Mouse (Mus musculus): ENCODE data around the gene Gm10681. TPM values are rescaled to one million over a fixed set of nuclear protein-coding genes. Genes with fewer than 3 reads are reported as not detected.
A peak's percentile ranks its signal among the peaks of the same experiment; 100 is the strongest.
"Not testable (repeated sequence)": the region's sequence is repeated elsewhere in the genome, so short reads cannot be mapped to it uniquely, and the experiment has no call there.

Gene Gm10681
- not detected for total RNA-seq (2021)
- long read RNA-seq: 0 reads

- no peak for DNase-seq (ENCODE audit: low spot score in 2 of 2)
These were observed at the start of gene Gm10681 for GRCm38 (mm10) chr3:98588707-98589106. Gm10681 (minus strand) TSS chr3:98588807.

- DNase-seq (ENCODE audit: low spot score in 2 of 2): no peak
These were observed 46.5 kb upstream of the Gm10681 start for GRCm38 (mm10) chr3:98635145-98635544.

GRCm38 (mm10) chr3:98630152-98630551 is 41.5 kb upstream of the Gm10681 start, which contains the start of gene Hsd3b5:
Hsd3b5 (minus strand) TSS chr3:98630252.
- no peak for DNase-seq (ENCODE audit: low spot score in 2 of 2)

GRCm38 (mm10) chr3:98629633-98630032 is 41.0 kb upstream of the Gm10681 start:
- DNase-seq (ENCODE audit: low spot score in 2 of 2): no peak

GRCm38 (mm10) chr3:98616786-98617185 is 28.2 kb upstream of the Gm10681 start:
- not testable (repeated sequence) for DNase-seq (ENCODE audit: low spot score in 2 of 2)

- not testable (repeated sequence) for DNase-seq (ENCODE audit: low spot score in 2 of 2)
These were observed 27.6 kb upstream of the Gm10681 start for GRCm38 (mm10) chr3:98616244-98616643.

- DNase-seq (ENCODE audit: low spot score in 2 of 2): not testable (repeated sequence)
These were observed 25.9 kb upstream of the Gm10681 start for GRCm38 (mm10) chr3:98614406-98614927.

GRCm38 (mm10) chr3:98613963-98614362 is 25.4 kb upstream of the Gm10681 start:
- no peak for DNase-seq (ENCODE audit: low spot score in 2 of 2)

- not testable (repeated sequence) for DNase-seq (ENCODE audit: low spot score in 2 of 2)
These were observed 24.9 kb upstream of the Gm10681 start for GRCm38 (mm10) chr3:98613540-98613939.

- DNase-seq (ENCODE audit: low spot score in 2 of 2): no peak
These were observed 886 bp downstream of the Gm10681 start for GRCm38 (mm10) chr3:98587721-98588120.

- DNase-seq (ENCODE audit: low spot score in 2 of 2): not testable (repeated sequence)
These were observed 6.0 kb downstream of the Gm10681 start for GRCm38 (mm10) chr3:98582622-98583021.

GRCm38 (mm10) chr3:98582202-98582601 is 6.4 kb downstream of the Gm10681 start:
- DNase-seq (ENCODE audit: low spot score in 2 of 2): not testable (repeated sequence)

- peak; percentile 67 to 68 for DNase-seq (ENCODE audit: low spot score in 2 of 2)
These were observed 7.6 kb downstream of the Gm10681 start for GRCm38 (mm10) chr3:98581024-98581423.

- DNase-seq (ENCODE audit: low spot score in 2 of 2): not testable (repeated sequence)
These were observed 20.9 kb downstream of the Gm10681 start for GRCm38 (mm10) chr3:98567717-98568116.

GRCm38 (mm10) chr3:98564894-98565293 is 23.7 kb downstream of the Gm10681 start:
- not testable (repeated sequence) for DNase-seq (ENCODE audit: low spot score in 2 of 2)

- not testable (repeated sequence) for DNase-seq (ENCODE audit: low spot score in 2 of 2)
These were observed 24.8 kb downstream of the Gm10681 start for GRCm38 (mm10) chr3:98563831-98564230.

GRCm38 (mm10) chr3:98560711-98561110 is 27.9 kb downstream of the Gm10681 start:
- DNase-seq (ENCODE audit: low spot score in 2 of 2): not testable (repeated sequence)

GRCm38 (mm10) chr3:98550832-98551231 is 37.8 kb downstream of the Gm10681 start:
- DNase-seq (ENCODE audit: low spot score in 2 of 2): not testable (repeated sequence)

- not testable (repeated sequence) for DNase-seq (ENCODE audit: low spot score in 2 of 2)
These were observed 38.4 kb downstream of the Gm10681 start for GRCm38 (mm10) chr3:98550215-98550614.

GRCm38 (mm10) chr3:98548495-98548894 is 40.1 kb downstream of the Gm10681 start:
- not testable (repeated sequence) for DNase-seq (ENCODE audit: low spot score in 2 of 2)

- DNase-seq (ENCODE audit: low spot score in 2 of 2): not testable (repeated sequence)
These were observed 41.0 kb downstream of the Gm10681 start for GRCm38 (mm10) chr3:98547641-98548040.

GRCm38 (mm10) chr3:98524978-98525377 is 63.6 kb downstream of the Gm10681 start:
- not testable (repeated sequence) for DNase-seq (ENCODE audit: low spot score in 2 of 2)

GRCm38 (mm10) chr3:98524552-98524951 is 64.1 kb downstream of the Gm10681 start:
- not testable (repeated sequence) for DNase-seq (ENCODE audit: low spot score in 2 of 2)
